Mouse (Mus musculus): ENCODE results near the gene Samd4. TPM values are rescaled to one million over a fixed set of nuclear protein-coding genes. Genes with fewer than 3 reads are reported as not detected.
A peak's percentile ranks its signal among the peaks of the same experiment; 100 is the strongest.

The Samd4 gene
- polyA plus RNA-seq, 1 experiment from 2014 or later, result 3.9 TPM

- H3K9ac ChIP-seq, result no peak overlapping the region
- H3K36me3 ChIP-seq, result no peaks in the 10 kb centered on the region
- no peak overlapping the region for H3K4me3 ChIP-seq
- no peaks in the 10 kb centered on the region for H3K4me1 ChIP-seq (replicated peaks)
- H3K9me3 ChIP-seq, result no peaks in the 10 kb centered on the region
- H3K4me2 ChIP-seq, result no peak overlapping the region
- no peak for ATAC-seq (ENCODE audit: low FRiP score, low read depth)
- no peaks in the 10 kb centered on the region for H3K27me3 ChIP-seq
- WGBS, result 67% methylated on average over 6 of the region's 6 CpGs
- no peak overlapping the region for H3K27ac ChIP-seq (replicated peaks)
Measured at GRCm38 (mm10) chr14:46914356-46914755, 31.7 kb downstream of the Samd4 start.

DNA sequence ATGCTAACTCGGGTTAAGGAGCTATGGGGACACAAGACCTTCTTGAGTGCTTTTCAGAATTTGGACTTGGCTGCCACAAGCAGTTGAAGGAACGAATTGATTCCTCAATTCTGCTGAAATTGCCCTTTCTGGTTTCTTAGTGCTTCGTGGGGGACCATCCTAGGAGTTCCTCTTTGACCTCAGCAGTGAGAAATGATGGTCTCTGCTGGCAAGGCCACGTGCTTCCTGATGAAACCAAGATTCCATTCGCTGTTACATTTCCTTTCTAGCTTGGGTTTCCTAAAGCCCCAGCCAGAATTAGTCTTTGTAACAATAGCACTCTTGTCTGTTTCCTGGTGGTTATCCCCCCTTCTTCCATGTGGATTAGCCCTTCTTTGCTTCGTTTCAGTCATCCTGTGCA lies 32.9 kb downstream of the Samd4 start:
- no peaks in the 10 kb centered on the region for H3K36me3 ChIP-seq
- 75% methylated on average over 6 of the region's 6 CpGs for WGBS
- H3K9ac ChIP-seq, result no peak overlapping the region
- no peak overlapping the region for H3K27ac ChIP-seq (replicated peaks)
- no peak for ATAC-seq (ENCODE audit: low FRiP score, low read depth)
- H3K4me2 ChIP-seq, result no peak overlapping the region
- no peaks in the 10 kb centered on the region for H3K9me3 ChIP-seq
- no peak overlapping the region for H3K4me3 ChIP-seq
- H3K4me1 ChIP-seq (replicated peaks), result no peaks in the 10 kb centered on the region
- no peaks in the 10 kb centered on the region for H3K27me3 ChIP-seq

DNA sequence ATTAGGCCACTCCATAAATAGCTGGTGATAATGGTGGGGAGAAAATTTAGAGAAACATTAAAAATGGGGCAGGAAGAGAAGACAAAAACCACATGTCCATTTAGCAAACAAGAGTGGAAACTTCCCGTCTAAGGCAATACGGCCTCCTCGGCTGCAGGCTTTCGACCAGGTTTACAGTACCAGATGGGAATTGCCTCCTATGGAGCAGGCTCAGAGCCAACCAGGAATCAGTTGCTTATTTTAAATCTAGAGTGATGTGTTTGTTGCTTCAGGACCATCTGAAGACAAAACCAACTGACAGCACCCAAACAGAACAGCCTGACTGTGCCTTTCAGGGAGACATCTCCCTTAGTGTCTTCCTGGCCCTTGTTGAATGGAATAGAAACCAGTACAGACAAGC lies 33.9 kb downstream of the Samd4 start:
- Histone ChIP-seq H3K4me3 (no peak overlapping the region), H3K36me3 (no peaks in the 10 kb centered on the region), H3K4me1 (replicated peaks) (no peaks in the 10 kb centered on the region), H3K27me3 (no peaks in the 10 kb centered on the region), H3K9me3 (no peaks in the 10 kb centered on the region), H3K9ac (no peak overlapping the region), H3K4me2 (no peak overlapping the region), H3K27ac (replicated peaks) (no peak overlapping the region)
- no peak for ATAC-seq (ENCODE audit: low FRiP score, low read depth)
- 76% methylated on average over 4 of the region's 4 CpGs for WGBS

DNA sequence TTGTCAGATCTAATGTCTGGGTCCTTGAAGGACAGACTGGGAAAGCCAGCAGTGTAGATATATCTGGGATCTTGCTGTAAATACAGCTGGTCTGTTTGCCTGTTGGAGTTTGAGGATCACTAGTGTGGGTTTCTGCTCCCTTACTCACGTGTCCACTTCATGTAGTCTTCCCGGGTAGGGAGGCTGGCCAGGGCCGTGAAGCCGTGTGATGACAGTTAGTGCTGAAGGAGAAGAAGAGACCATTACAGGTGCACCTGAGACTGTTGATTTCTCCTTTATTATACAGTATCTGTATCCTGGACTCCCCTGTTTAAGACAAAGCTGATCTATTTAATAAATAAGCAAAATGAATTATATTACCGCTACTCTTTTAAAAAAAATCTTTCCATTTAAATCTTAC lies 34.5 kb downstream of the Samd4 start:
- H3K36me3 ChIP-seq, result no peaks in the 10 kb centered on the region
- ATAC-seq (ENCODE audit: low FRiP score, low read depth), result no peak
- 95% methylated on average over 5 of the region's 5 CpGs for WGBS

DNA sequence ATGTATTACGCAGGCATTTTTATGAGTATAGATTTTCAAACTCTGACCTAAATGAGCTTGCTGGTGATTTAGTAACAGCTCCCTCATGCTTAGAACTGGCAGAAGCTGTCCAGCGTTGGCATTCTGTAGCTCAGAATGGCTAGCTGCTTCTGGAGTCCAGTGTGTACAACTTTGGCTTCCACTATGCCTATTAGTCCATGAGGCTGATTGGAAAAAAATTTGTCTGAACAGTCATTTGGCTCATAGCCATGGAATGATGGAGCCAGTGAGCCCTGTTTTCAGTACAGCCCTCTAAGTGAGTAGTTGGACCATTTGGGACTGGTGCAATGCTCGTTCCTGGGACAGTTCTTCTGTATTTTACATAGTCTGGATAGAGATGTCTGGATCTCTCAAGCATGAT lies 34.9 kb downstream of the Samd4 start:
- Histone ChIP-seq H3K4me3 (no peak overlapping the region), H3K27ac (replicated peaks) (no peak overlapping the region), H3K9ac (no peak overlapping the region), H3K4me2 (no peak overlapping the region), H3K4me1 (replicated peaks) (no peaks in the 10 kb centered on the region), H3K9me3 (no peaks in the 10 kb centered on the region), H3K36me3 (no peaks in the 10 kb centered on the region), H3K27me3 (no peaks in the 10 kb centered on the region)
- 87% methylated on average over 3 of the region's 3 CpGs for WGBS
- no peak for ATAC-seq (ENCODE audit: low FRiP score, low read depth)

More for the DNA sequence above, 34.5 kb downstream of the Samd4 start:
- no peaks in the 10 kb centered on the region for H3K27me3 ChIP-seq
- no peaks in the 10 kb centered on the region for H3K9me3 ChIP-seq
- no peak overlapping the region for H3K9ac ChIP-seq
- H3K4me2 ChIP-seq, result no peak overlapping the region
- no peak overlapping the region for H3K27ac ChIP-seq (replicated peaks)
- no peaks in the 10 kb centered on the region for H3K4me1 ChIP-seq (replicated peaks)
- H3K4me3 ChIP-seq, result no peak overlapping the region

- H3K36me3 ChIP-seq, result no peaks in the 10 kb centered on the region
- no peak overlapping the region for H3K9ac ChIP-seq
- H3K4me3 ChIP-seq, result no peak overlapping the region
- no peaks in the 10 kb centered on the region for H3K4me1 ChIP-seq (replicated peaks)
- H3K27me3 ChIP-seq, result no peaks in the 10 kb centered on the region
- no peak overlapping the region for H3K4me2 ChIP-seq
- ATAC-seq (ENCODE audit: low FRiP score, low read depth), result no peak
- no peaks in the 10 kb centered on the region for H3K9me3 ChIP-seq
- 74% methylated on average over 5 of the region's 5 CpGs for WGBS
- H3K27ac ChIP-seq (replicated peaks), result no peak overlapping the region
Measured at GRCm38 (mm10) chr14:46920496-46920895, 37.8 kb downstream of the Samd4 start.

DNA sequence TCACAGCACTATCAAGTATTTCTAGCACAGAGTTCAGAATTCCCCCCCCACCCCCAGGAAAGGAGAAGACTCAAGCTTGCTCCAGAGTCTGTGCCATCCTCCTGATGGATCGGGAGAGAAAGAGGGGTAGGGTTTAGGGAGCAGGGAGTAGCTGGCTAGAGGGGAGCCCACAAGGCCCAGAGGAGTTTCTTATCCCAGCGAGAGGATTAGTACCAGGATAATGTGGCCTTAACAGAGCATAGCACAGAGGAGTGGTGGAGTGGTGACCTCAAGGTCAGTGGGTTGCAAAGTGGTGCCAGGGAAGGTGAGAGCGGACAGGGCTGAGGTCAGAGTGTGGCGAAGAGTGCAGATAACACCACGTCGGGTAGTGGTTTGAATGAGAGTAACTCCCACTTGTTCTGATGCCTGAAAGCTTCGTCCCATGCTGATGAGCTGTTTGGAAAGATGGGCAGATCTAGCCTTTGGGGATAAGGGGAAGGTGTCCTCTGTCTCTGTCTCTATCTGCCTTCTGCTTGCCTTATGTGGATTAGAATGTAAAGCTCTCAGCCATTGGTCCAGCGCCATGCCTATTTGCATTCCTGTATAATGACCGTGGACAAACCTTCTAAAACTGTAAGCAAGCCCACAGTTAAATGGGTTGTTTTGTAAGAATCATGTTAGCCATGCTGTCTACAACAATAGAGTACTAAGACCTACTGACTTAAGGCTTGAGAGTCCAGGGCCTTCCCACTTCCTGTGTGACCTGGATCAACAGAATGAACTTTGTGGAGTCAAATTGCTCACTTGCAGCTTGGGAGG lies 38.7 kb downstream of the Samd4 start:
- H3K27me3 ChIP-seq, result no peaks in the 10 kb centered on the region
- H3K4me1 ChIP-seq (replicated peaks), result no peaks in the 10 kb centered on the region
- no peaks in the 10 kb centered on the region for H3K9me3 ChIP-seq
- no peak overlapping the region for H3K9ac ChIP-seq
- no peaks in the 10 kb centered on the region for H3K36me3 ChIP-seq
- no peak overlapping the region for H3K4me2 ChIP-seq
- no peak overlapping the region for H3K27ac ChIP-seq (replicated peaks)
- WGBS, result 77% methylated on average over 9 of the region's 9 CpGs
- ATAC-seq (ENCODE audit: low FRiP score, low read depth), result no peak
- H3K4me3 ChIP-seq, result no peak overlapping the region

DNA sequence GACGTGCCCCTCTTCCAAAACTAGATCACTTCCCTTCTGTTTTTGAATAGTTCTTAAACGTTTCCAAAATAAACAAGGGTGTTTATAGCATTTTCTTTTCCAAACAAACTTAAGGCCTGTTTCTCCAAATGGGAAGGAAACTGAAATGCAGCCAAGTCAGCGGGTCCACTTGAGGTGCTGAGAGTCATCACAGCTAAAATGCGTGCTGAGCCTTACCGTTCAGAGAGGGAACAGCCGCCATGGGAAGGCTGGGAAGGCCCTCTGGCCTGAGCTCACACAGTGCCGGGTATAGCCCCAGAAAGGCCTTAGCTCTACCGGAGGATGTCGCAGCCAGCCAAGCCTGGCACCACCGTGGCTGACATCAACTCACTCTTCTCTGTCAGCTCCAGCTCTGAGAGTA lies 41.3 kb downstream of the Samd4 start:
- no peak overlapping the region for H3K4me2 ChIP-seq
- WGBS, result 78% methylated on average over 10 of the region's 10 CpGs

GRCm38 (mm10) chr14:46924422-46924821 lies 41.8 kb downstream of the Samd4 start:
- Histone ChIP-seq H3K36me3 (no peaks in the 10 kb centered on the region), H3K27me3 (no peaks in the 10 kb centered on the region), H3K27ac (replicated peaks) (no peak overlapping the region), H3K4me1 (replicated peaks) (no peaks in the 10 kb centered on the region), H3K4me3 (no peak overlapping the region), H3K9me3 (no peaks in the 10 kb centered on the region), H3K4me2 (no peak overlapping the region), H3K9ac (no peak overlapping the region)
- no peak for ATAC-seq (ENCODE audit: low FRiP score, low read depth)
- 79% methylated on average over 5 of the region's 5 CpGs for WGBS

More for the DNA sequence above, 41.3 kb downstream of the Samd4 start:
- Histone ChIP-seq H3K4me3 (no peak overlapping the region), H3K36me3 (no peaks in the 10 kb centered on the region), H3K9ac (no peak overlapping the region), H3K27me3 (no peaks in the 10 kb centered on the region), H3K27ac (replicated peaks) (no peak overlapping the region), H3K4me1 (replicated peaks) (no peaks in the 10 kb centered on the region), H3K9me3 (no peaks in the 10 kb centered on the region)
- ATAC-seq (ENCODE audit: low FRiP score, low read depth), result no peak

DNA sequence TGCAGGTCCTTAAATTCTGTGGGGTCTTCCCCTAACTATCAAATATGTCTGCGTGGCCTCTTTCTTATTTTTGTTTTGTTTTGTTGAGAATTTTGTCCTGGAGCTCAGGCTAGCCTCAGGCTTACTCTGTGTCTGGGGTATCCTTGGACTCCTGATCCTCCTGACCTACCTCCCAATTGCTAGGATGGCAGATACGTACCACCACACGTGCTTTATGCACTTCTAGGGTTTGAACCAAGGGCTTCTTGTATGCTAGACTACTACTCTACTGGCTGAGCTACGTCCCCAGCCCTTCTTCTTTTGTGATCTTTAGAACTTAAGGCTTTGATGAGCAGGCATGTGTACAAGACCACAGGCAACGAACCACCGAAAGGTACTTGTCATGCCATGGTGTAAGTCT lies 45.9 kb downstream of the Samd4 start:
- Histone ChIP-seq H3K4me1 (replicated peaks) (no peaks in the 10 kb centered on the region), H3K27ac (replicated peaks) (no peak overlapping the region), H3K27me3 (no peaks in the 10 kb centered on the region), H3K9me3 (no peaks in the 10 kb centered on the region), H3K36me3 (no peaks in the 10 kb centered on the region), H3K9ac (no peak overlapping the region), H3K4me2 (no peak overlapping the region), H3K4me3 (no peak overlapping the region)
- 95% methylated on average over 6 of the region's 6 CpGs for WGBS
- no peak for ATAC-seq (ENCODE audit: low FRiP score, low read depth)

GRCm38 (mm10) chr14:46932121-46932520 lies 49.5 kb downstream of the Samd4 start:
- Histone ChIP-seq H3K4me3 (no peak overlapping the region), H3K4me2 (no peak overlapping the region), H3K9me3 (no peaks in the 10 kb centered on the region), H3K27ac (replicated peaks) (no peak overlapping the region), H3K4me1 (replicated peaks) (no peaks in the 10 kb centered on the region), H3K36me3 (no peaks in the 10 kb centered on the region), H3K27me3 (no peaks in the 10 kb centered on the region), H3K9ac (no peak overlapping the region)
- WGBS, result 88% methylated on average over 13 of the region's 13 CpGs
- no peak for ATAC-seq (ENCODE audit: low FRiP score, low read depth)

- no peaks in the 10 kb centered on the region for H3K27me3 ChIP-seq
- no peaks in the 10 kb centered on the region for H3K9me3 ChIP-seq
- WGBS, result 72% methylated on average over 6 of the region's 6 CpGs
- H3K4me3 ChIP-seq, result no peak overlapping the region
- no peak overlapping the region for H3K27ac ChIP-seq (replicated peaks)
- H3K36me3 ChIP-seq, result no peaks in the 10 kb centered on the region
- no peak overlapping the region for H3K4me2 ChIP-seq
- H3K9ac ChIP-seq, result no peak overlapping the region
- ATAC-seq (ENCODE audit: low FRiP score, low read depth), result no peak
- no peaks in the 10 kb centered on the region for H3K4me1 ChIP-seq (replicated peaks)
Measured at GRCm38 (mm10) chr14:46932708-46933107, 50.1 kb downstream of the Samd4 start.

DNA sequence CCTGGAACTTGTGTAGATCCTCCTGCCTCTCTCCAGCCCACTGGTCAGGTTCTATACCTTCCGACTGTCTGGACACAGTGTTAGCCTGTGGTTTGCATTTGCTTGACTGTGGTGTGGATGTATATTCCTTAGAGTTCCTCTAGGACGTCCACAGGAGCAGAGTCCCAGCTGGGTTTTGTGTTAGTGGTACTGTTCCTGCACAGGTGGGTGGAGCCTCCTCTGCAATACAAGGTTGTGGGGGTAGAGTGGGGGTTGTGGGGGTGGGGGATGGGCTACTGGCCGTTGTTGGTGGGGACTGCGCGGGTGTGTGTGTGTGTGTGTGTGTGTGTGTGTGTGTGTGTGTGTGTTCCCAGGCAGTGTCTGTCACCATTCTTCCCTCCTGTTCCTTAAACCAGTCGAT lies 58.4 kb downstream of the Samd4 start:
- Histone ChIP-seq H3K9me3 (no peaks in the 10 kb centered on the region), H3K4me3 (no peak overlapping the region), H3K36me3 (no peaks in the 10 kb centered on the region), H3K4me1 (replicated peaks) (peaks cover 14% of the 10 kb centered on the region), H3K27me3 (no peaks in the 10 kb centered on the region), H3K9ac (no peak overlapping the region), H3K27ac (replicated peaks) (0 out of 2 replicates have a peak overlapping the region, but pooled peaks have one; percentile 32), H3K4me2 (no peak overlapping the region)
- ATAC-seq (ENCODE audit: low FRiP score, low read depth), result no peak
- WGBS, result 41% methylated on average over 6 of the region's 6 CpGs
